Mouse (Mus musculus) limb, embryonic 10.5 days (tissue): ENCODE results near the gene Olfr307. TPM values are rescaled to one million over a fixed set of nuclear protein-coding genes. Genes with fewer than 3 reads are reported as not detected.
"Not testable (repeated sequence)": the region's sequence is repeated elsewhere in the genome, so short reads cannot be mapped to it uniquely, and the experiment has no call there.

Source experiments
- DNase-seq: peaks from one replicate; pipeline ENCODE4 v3.0.0-alpha.2; 2017; ENCODE audit warnings: low spot score
- H3K27ac ChIP-seq: fragments of 300-500 bp; sonication (generic); 2 replicates; pipeline ENCODE4 v1.5.1; 2016; ENCODE audit warnings: mild to moderate bottlenecking
- H3K27me3 ChIP-seq: fragments of 300-500 bp; sonication (generic); 2 replicates; pipeline ENCODE4 v1.6.1; 2016; ENCODE audit warnings: low read depth, mild to moderate bottlenecking; ENCODE audit not compliant: poor library complexity, severe bottlenecking
- H3K36me3 ChIP-seq: fragments of 300-500 bp; sonication (generic); 2 replicates; pipeline ENCODE4 v1.6.1; 2016; ENCODE audit warnings: mild to moderate bottlenecking, moderate library complexity
- H3K4me1 ChIP-seq: fragments of 300-500 bp; sonication (generic); 2 replicates; pipeline ENCODE4 v1.6.1; 2016
- H3K4me3 ChIP-seq: fragments of 300-500 bp; sonication (generic); 2 replicates; pipeline ENCODE4 v1.5.1; 2016; ENCODE audit warnings: mild to moderate bottlenecking, moderate library complexity
- H3K9me3 ChIP-seq: fragments of 300-500 bp; sonication (generic); replicated peaks from 2 replicates; pipeline ENCODE4 v1.6.1; 2016; ENCODE audit warnings: mild to moderate bottlenecking
- WGBS: fragments of 180-500 bp; shearing (Covaris S2); methylation state at CpG from one replicate; pipeline ENCODE4 v1.1.7; 2016; 5-methylcytosine and 5-hydroxymethylcytosine counted together
- microRNA-seq: library from miRNA; unstranded; fragments of <30 nt; microRNA quantifications from one replicate; pipeline ENCODE4, GENCODE M21; 2017
- polyA plus RNA-seq: library from polyadenylated mRNA; unstranded; fragments of >200 nt; fragmentation: Nextera tagmentation; extraction: Ambion mirVana; gene quantifications from 2 replicates; pipeline ENCODE4 v1.2.1, GENCODE M21; 2016

Gene Olfr307
- polyA plus RNA-seq: not detected in 2 replicates

- no peaks in the 10 kb centered on the region for H3K36me3 ChIP-seq
- no peaks in the 10 kb centered on the region for H3K27me3 ChIP-seq
- 86% methylated on average over 1 of the region's 1 CpGs for WGBS
- no peak within 1 kb of the TSS for H3K27ac ChIP-seq
- no peaks in the 10 kb centered on the region for H3K4me1 ChIP-seq
- H3K4me3 ChIP-seq: no peak within 1 kb of the TSS
- DNase-seq: no peak
- H3K9me3 ChIP-seq: no peaks in the 10 kb centered on the region
These were observed at the start of gene Olfr307 for GRCm38 (mm10) chr7:86337486-86337885. Gene Olfr307 (minus strand): TSS chr7:86337586.

GRCm38 (mm10) chr7:86386558-86386957, 49.2 kb upstream of the Olfr307 start, which contains the start of gene Olfr304:
Gene Olfr304 (minus strand): TSS chr7:86386658.
- WGBS: 74% methylated on average over 1 of the region's 1 CpGs
- DNase-seq: no peak
- H3K9me3 ChIP-seq: no peaks in the 10 kb centered on the region
- no peaks in the 10 kb centered on the region for H3K27me3 ChIP-seq
- H3K36me3 ChIP-seq: no peaks in the 10 kb centered on the region
- H3K27ac ChIP-seq: no peak within 1 kb of the TSS
- H3K4me1 ChIP-seq: no peaks in the 10 kb centered on the region
- no peak within 1 kb of the TSS for H3K4me3 ChIP-seq

- Histone ChIP-seq H3K27ac (no peak overlapping the region), H3K27me3 (no peaks in the 10 kb centered on the region), H3K4me1 (no peaks in the 10 kb centered on the region), H3K9me3 (no peaks in the 10 kb centered on the region), H3K4me3 (no peak overlapping the region), H3K36me3 (no peaks in the 10 kb centered on the region)
- 77% methylated on average over 3 of the region's 3 CpGs for WGBS
- DNase-seq: no peak
These were observed 48.4 kb upstream of the Olfr307 start for GRCm38 (mm10) chr7:86385769-86386168.

- WGBS: 95% methylated on average over 1 of the region's 1 CpGs
- H3K27me3 ChIP-seq: no peaks in the 10 kb centered on the region
- no peak for DNase-seq
- H3K27ac ChIP-seq: no peak within 1 kb of the TSS
- H3K9me3 ChIP-seq: no peaks in the 10 kb centered on the region
- H3K36me3 ChIP-seq: no peaks in the 10 kb centered on the region
- H3K4me1 ChIP-seq: no peaks in the 10 kb centered on the region
- H3K4me3 ChIP-seq: no peak within 1 kb of the TSS
These were observed 29.4 kb upstream of the Olfr307 start, which contains the start of gene Olfr305 for GRCm38 (mm10) chr7:86366828-86367227. Gene Olfr305 (minus strand): TSS chr7:86366928.

- H3K27ac ChIP-seq, H3K27me3 ChIP-seq, H3K4me3 ChIP-seq, H3K9me3 ChIP-seq, DNase-seq, H3K4me1 ChIP-seq, H3K36me3 ChIP-seq: not testable (repeated sequence)
- WGBS: 94% methylated on average over 9 of the region's 9 CpGs
These were observed 8.9 kb upstream of the Olfr307 start for GRCm38 (mm10) chr7:86346296-86346695.

GRCm38 (mm10) chr7:86344253-86344652, 6.9 kb upstream of the Olfr307 start:
- H3K36me3 ChIP-seq: no peaks in the 10 kb centered on the region
- no peaks in the 10 kb centered on the region for H3K27me3 ChIP-seq
- DNase-seq: no peak
- no peaks in the 10 kb centered on the region for H3K9me3 ChIP-seq
- 77% methylated on average over 3 of the region's 3 CpGs for WGBS
- no peaks in the 10 kb centered on the region for H3K4me1 ChIP-seq
- H3K27ac ChIP-seq: no peak overlapping the region
- H3K4me3 ChIP-seq: no peak overlapping the region

- no peaks in the 10 kb centered on the region for H3K36me3 ChIP-seq
- H3K4me3 ChIP-seq: no peak overlapping the region
- H3K4me1 ChIP-seq: no peaks in the 10 kb centered on the region
- no peaks in the 10 kb centered on the region for H3K9me3 ChIP-seq
- no peaks in the 10 kb centered on the region for H3K27me3 ChIP-seq
- 80% methylated on average over 14 of the region's 14 CpGs for WGBS
- no peak overlapping the region for H3K27ac ChIP-seq
- DNase-seq: no peak
These were observed 5.6 kb upstream of the Olfr307 start for GRCm38 (mm10) chr7:86342881-86343565.

GRCm38 (mm10) chr7:86325530-86325929, 11.9 kb downstream of the Olfr307 start, which contains the start of gene Olfr308:
Gene Olfr308 (minus strand): TSS chr7:86325630.
- Histone ChIP-seq H3K27me3 (no peaks in the 10 kb centered on the region), H3K27ac (no peak within 1 kb of the TSS), H3K36me3 (no peaks in the 10 kb centered on the region), H3K4me1 (no peaks in the 10 kb centered on the region), H3K4me3 (no peak within 1 kb of the TSS), H3K9me3 (no peaks in the 10 kb centered on the region)
- DNase-seq: no peak

GRCm38 (mm10) chr7:86321323-86321722, 16.1 kb downstream of the Olfr307 start:
- no peak for DNase-seq
- no peaks in the 10 kb centered on the region for H3K9me3 ChIP-seq
- no peaks in the 10 kb centered on the region for H3K36me3 ChIP-seq
- H3K27me3 ChIP-seq: no peaks in the 10 kb centered on the region
- 91% methylated on average over 2 of the region's 2 CpGs for WGBS
- H3K4me1 ChIP-seq: no peaks in the 10 kb centered on the region
- H3K4me3 ChIP-seq: no peak overlapping the region
- H3K27ac ChIP-seq: no peak overlapping the region

- WGBS: 84% methylated on average over 2 of the region's 2 CpGs
- DNase-seq: no peak
- Histone ChIP-seq H3K9me3 (no peaks in the 10 kb centered on the region), H3K36me3 (no peaks in the 10 kb centered on the region), H3K27me3 (no peaks in the 10 kb centered on the region), H3K27ac (no peak within 1 kb of the TSS), H3K4me3 (no peak within 1 kb of the TSS), H3K4me1 (no peaks in the 10 kb centered on the region)
These were observed 23.8 kb downstream of the Olfr307 start, which contains the start of gene Olfr309 for GRCm38 (mm10) chr7:86313608-86314007. Gene Olfr309 (minus strand): TSS chr7:86313708.

Small RNA genes within 50 kb of the gene (microRNA-seq; reads per million reads assigned to microRNA genes)
- not detected for gene Gm23192

Other genes with a start within 250 kb of the Olfr307 start
- gene Vmn2r75, start 165.8 kb downstream of the Olfr307 start, polyA plus RNA-seq: not detected in 2 replicates
- gene Vmn2r76, start 91.3 kb downstream of the Olfr307 start, polyA plus RNA-seq: not detected in 2 replicates
- not detected in 2 replicates for gene Olfr310, start 60.4 kb downstream of the Olfr307 start, polyA plus RNA-seq
- not detected in 2 replicates for gene Olfr309, start 23.9 kb downstream of the Olfr307 start, polyA plus RNA-seq
- gene Olfr308, start 12.0 kb downstream of the Olfr307 start, polyA plus RNA-seq: not detected in 2 replicates
- not detected in 2 replicates for gene Olfr305, start 29.3 kb upstream of the Olfr307 start, polyA plus RNA-seq
- gene Olfr304, start 49.1 kb upstream of the Olfr307 start, polyA plus RNA-seq: not detected in 2 replicates
- gene Olfr303, start 60.2 kb upstream of the Olfr307 start, polyA plus RNA-seq: not detected in 2 replicates
- gene Olfr301, start 66.3 kb upstream of the Olfr307 start, polyA plus RNA-seq: not detected in 2 replicates
- not detected in 2 replicates for gene Olfr299, start 122.3 kb upstream of the Olfr307 start, polyA plus RNA-seq
- gene Olfr298, start 154.9 kb upstream of the Olfr307 start, polyA plus RNA-seq: not detected in 2 replicates
- gene Olfr297, start 182.4 kb upstream of the Olfr307 start, polyA plus RNA-seq: not detected in 2 replicates
- not detected in 2 replicates for gene Olfr295, start 246.3 kb upstream of the Olfr307 start, polyA plus RNA-seq